Mouse (Mus musculus): ENCODE data around the gene Gmip. TPM values are rescaled to one million over a fixed set of nuclear protein-coding genes. Genes with fewer than 3 reads are reported as not detected.

Gmip gene
- 10 to 100 TPM; 89.6 to 94.1 TPM for total RNA-seq (2021)

GRCm38 (mm10) chr8:69808094-69808863 lies at the start of gene Gmip:
TSS of gene Gmip (plus strand) at chr8:69808679.
- intact Hi-C loops (cut with DNase I): no loop called here
- DNase-seq: peak; percentile 64

DNA sequence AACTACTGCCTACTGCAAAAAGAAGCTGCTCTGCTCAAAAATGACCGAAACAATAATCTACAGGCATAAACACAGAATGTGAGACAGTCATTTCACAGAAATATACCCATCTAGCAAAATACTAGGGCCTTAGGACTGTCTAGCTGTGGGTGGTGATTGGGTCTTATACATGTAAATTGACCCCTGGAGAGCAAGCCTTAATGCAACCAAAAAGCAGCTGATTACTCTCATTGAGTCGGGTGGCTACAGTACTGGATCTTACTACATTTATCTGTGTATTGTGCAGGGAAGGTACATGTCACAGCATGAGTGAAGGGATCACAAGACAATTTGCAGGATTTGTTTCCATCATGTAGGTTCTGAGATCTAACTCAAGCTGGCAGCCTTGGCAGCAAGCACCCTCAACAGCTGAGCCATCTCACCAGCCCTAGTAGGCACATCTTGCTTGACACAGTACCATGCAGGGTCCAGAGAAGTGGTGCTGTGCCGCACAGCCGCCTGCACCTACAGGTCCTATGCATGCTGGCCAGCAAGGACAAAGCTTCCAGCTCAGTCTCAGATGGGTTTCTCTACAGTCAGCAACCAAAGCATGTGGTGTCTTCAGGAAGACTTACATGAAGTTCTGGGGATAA lies 46.5 kb upstream of the Gmip start:
- peak; percentile 8 for DNase-seq
- intact Hi-C loops (cut with DNase I): no loop called here

GRCm38 (mm10) chr8:69771221-69771620 lies 37.3 kb upstream of the Gmip start:
- intact Hi-C loops (cut with DNase I): no loop called here
- DNase-seq: no peak

GRCm38 (mm10) chr8:69772106-69772505 lies 36.4 kb upstream of the Gmip start:
- intact Hi-C loops (cut with DNase I): no loop called here
- DNase-seq: no peak

- intact Hi-C loops (cut with DNase I): no loop called here
- DNase-seq: peak; percentile 88
Observed at GRCm38 (mm10) chr8:69774503-69775148, 33.9 kb upstream of the Gmip start, which contains the start of gene Gm20422. TSS of gene Gm20422 (minus strand) at chr8:69774886.

DNA sequence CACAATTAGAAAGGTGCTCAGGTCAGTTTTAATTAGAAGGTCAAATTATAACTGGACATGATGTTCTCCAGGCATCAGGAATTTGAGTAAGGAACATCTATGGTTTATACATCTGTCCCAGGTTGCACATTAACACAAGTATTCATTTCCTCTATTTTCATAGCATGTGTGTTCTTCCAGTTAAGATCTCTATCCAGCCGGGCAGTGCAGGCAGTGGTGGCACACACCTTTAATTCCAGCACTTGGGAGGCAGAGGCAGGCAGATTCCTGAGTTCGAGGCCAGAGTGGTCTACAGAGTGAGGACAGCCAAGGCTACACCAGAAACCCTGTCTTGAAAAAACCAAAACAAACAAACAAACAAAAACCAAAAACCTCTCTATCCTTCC lies 33.3 kb upstream of the Gmip start:
- DNase-seq: no peak
- intact Hi-C loops (cut with DNase I): no loop called here

DNA sequence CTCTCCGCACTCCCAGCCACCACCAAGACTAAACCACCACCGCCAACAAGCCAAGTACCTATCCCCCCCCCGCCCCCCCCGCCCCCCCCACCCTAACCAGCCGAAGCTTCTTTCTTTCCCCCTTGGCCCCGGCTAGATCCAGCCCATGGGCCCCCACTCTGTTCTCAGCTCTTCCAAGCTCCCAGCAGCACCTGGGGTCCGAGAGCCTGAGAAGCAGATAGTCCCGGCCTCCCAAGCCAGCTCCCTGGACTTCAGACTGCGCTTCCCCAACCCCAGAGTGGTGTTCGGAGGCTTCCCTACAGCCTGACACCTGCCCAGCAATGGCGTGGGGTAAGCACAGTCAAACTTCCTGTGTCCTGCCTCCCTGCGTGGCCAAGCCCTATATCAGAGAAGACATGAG lies 31.4 kb upstream of the Gmip start:
- DNase-seq: no peak
- intact Hi-C loops (cut with DNase I): no loop called here

DNA sequence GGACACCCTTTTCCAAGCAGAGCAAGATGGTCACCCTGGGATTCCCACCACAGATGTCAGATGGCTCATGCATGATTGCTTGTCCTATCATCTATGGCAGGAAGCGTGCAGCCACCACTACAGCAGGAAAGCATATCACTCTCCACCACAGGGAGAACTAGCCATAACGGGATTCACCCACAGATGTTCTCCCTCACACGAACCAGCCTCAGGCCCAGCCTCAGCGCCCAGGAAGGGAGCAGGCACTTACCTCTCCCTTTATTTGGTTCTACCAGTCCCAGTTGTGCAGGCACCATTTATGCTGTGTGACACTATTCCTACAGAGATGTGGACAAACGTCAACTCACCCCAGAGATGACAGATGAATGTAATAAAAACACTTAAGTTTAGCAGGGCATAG lies 19.4 kb upstream of the Gmip start:
- no peak for DNase-seq
- intact Hi-C loops (cut with DNase I): no loop called here

- intact Hi-C loops (cut with DNase I): no loop called here
- DNase-seq: no peak
Observed at GRCm38 (mm10) chr8:69789731-69790130, 18.7 kb upstream of the Gmip start.

DNA sequence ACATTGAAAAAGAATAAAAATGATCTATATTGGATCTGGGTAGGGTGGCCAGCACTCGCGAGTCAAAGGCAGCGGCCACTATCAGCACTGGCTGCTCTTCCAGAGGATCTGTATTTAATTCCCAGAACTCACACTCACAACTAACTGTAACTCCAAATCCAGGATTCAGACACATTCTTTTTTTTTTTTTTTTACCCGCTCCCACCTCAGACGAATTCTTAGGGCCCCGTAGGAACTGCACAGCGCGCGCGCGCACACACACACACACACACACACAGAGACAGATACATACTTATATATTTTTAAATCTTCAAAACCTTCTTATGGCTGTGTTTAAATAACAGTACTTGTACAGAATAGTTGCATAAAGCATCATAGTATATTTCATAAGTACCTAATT lies 18.1 kb upstream of the Gmip start:
- no peak for DNase-seq
- intact Hi-C loops (cut with DNase I): no loop called here

GRCm38 (mm10) chr8:69790773-69791367 lies 17.6 kb upstream of the Gmip start, which contains the start of the genes Atp13a1 and Zfp866:
TSS of gene Atp13a1 (plus strand) at chr8:69791163.
TSS of gene Zfp866 (minus strand) at chr8:69791178.
- DNase-seq: peak; percentile 88
- intact Hi-C loops (cut with DNase I): no loop called here

- peak; percentile 54 for DNase-seq
- intact Hi-C loops (cut with DNase I): no loop called here
Observed at GRCm38 (mm10) chr8:69791415-69792068, 16.9 kb upstream of the Gmip start.

DNA sequence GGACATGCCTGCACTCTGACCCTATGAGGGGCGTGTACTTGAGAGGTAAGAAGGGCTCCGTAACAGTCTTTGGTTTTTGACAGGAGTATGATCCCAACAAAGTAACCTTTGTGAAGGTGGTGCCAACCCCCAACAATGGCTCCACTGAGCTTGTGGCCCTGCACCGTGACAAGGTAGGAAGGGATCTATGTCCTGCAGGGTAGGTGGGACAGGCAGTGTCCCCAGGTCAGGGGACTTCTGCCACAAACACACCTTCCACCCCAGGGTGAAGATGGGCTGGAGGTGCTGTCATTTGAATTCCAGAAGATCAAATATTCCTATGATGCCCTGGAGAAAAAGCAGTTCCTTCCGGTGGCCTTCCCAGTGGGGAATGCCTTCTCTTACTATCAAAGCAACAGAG lies 14.8 kb upstream of the Gmip start:
- no peak for DNase-seq
- intact Hi-C loops (cut with DNase I): no loop called here

DNA sequence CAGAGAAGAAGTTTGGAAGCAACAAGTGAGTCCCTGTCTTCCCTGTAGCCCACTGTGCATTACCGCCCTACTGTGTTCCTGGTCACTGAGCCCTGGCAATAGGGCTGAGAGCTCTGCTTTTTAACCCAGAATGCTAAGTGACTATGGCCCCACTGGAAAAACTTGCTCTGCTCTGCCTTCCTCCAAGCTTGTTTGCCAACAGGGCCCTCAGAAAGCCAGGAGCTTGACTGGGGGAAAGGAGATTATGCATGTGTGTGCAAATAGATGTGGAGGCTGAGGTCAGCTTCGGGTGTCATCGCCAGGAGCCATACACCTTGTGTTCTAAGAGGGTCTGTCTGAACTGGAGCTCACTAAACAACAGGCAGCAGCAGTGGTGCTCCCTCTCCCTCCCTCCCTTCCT lies 14.4 kb upstream of the Gmip start:
- intact Hi-C loops (cut with DNase I): no loop called here
- no peak for DNase-seq

GRCm38 (mm10) chr8:69794901-69795300 lies 13.6 kb upstream of the Gmip start:
- intact Hi-C loops (cut with DNase I): no loop called here
- no peak for DNase-seq

DNA sequence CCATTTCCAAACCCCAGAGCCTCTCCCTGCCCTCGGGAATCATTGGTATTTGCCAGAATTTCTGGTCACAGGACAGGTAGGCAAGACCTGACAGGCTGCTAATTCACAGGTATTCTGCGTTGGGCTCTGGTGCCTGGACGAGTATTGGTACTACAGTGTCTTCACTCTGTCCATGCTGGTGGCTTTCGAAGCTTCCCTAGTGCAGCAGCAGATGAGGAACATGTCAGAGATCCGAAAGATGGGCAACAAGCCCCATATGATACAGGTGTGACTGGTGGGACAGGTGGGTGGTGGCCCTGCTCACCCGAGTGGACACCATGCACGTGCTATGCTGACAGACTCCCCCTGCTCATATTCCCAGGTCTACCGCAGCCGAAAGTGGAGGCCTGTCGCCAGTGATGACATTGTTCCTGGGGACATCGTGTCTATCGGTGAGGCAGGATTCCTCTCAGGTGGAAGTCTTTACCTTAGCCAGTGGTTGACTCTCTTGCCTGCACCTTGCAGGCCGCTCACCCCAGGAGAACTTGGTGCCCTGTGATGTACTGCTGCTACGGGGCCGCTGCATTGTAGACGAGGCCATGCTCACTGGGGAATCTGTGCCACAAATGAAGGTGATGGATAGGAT lies 11.6 kb upstream of the Gmip start:
- intact Hi-C loops (cut with DNase I): no loop called here
- DNase-seq: no peak

GRCm38 (mm10) chr8:69797661-69798060 lies 10.8 kb upstream of the Gmip start:
- DNase-seq: no peak
- intact Hi-C loops (cut with DNase I): no loop called here

- intact Hi-C loops (cut with DNase I): no loop called here
- no peak for DNase-seq
Observed at GRCm38 (mm10) chr8:69799261-69799660, 9.2 kb upstream of the Gmip start.

GRCm38 (mm10) chr8:69799946-69800345 lies 8.5 kb upstream of the Gmip start:
- intact Hi-C loops (cut with DNase I): no loop called here
- no peak for DNase-seq

DNA sequence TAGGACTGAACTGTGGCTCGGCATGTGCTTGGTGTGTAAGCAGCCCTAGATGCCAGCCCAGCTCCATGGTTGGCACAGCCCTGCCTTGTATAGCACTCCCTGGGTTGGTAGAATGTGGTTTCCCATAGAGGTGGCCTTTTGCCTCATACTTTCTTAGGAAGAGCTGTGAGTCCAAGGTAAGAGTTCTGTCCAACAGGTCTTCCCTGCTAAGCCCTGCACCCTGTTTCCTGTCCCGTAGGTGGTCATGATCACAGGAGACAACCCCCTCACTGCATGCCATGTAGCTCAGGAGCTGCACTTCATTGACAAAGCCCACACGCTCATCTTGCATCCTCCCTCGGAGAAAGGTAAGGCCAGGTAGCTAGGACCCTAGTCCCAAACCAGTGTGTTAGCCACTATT lies 6.7 kb upstream of the Gmip start:
- intact Hi-C loops (cut with DNase I): no loop called here
- DNase-seq: no peak

Measured in left cerebral cortex, postnatal 4 days (tissue).